Mouse (Mus musculus) thymus, postnatal 14 days (tissue): Measurements from ENCODE around the gene Ankrd54.
A peak's percentile ranks its signal among the peaks of the same experiment; 100 is the strongest.
"Not testable (repeated sequence)": the region's sequence is repeated elsewhere in the genome, so short reads cannot be mapped to it uniquely, and the experiment has no call there.

Experiments
- DNase-seq: peaks from one replicate; pipeline ENCODE4 v3.0.0; 2021

The Ankrd54 gene

GRCm38 (mm10) chr15:79040501-79041416, 21.9 kb downstream of the Ankrd54 start:
- peak; percentile 53 for DNase-seq

GRCm38 (mm10) chr15:79038853-79039252, 23.8 kb downstream of the Ankrd54 start:
- peak; percentile 94 for DNase-seq

GRCm38 (mm10) chr15:79038331-79038730, 24.4 kb downstream of the Ankrd54 start:
- no peak for DNase-seq

- DNase-seq, result peak; percentile 73
Observed at GRCm38 (mm10) chr15:79037913-79038328, 24.8 kb downstream of the Ankrd54 start.

- not testable (repeated sequence) for DNase-seq
Observed at GRCm38 (mm10) chr15:79031908-79032307, 30.8 kb downstream of the Ankrd54 start.

- peak; percentile 69 for DNase-seq
Observed at GRCm38 (mm10) chr15:79030551-79031435, 31.9 kb downstream of the Ankrd54 start.

- DNase-seq, result peak; percentile 46
Observed at GRCm38 (mm10) chr15:79029519-79030241, 33.0 kb downstream of the Ankrd54 start.

GRCm38 (mm10) chr15:79028823-79029484, 33.7 kb downstream of the Ankrd54 start:
- no peak for DNase-seq

- DNase-seq, result peak; percentile 90
Observed at GRCm38 (mm10) chr15:79028237-79028738, 34.4 kb downstream of the Ankrd54 start, which contains the start of gene H1f0. H1f0 (plus strand) TSS chr15:79028450.

- DNase-seq, result peak; percentile 45
Observed at GRCm38 (mm10) chr15:79027291-79028205, 35.1 kb downstream of the Ankrd54 start.

GRCm38 (mm10) chr15:79026511-79027290, 36.0 kb downstream of the Ankrd54 start:
- no peak for DNase-seq

GRCm38 (mm10) chr15:79025687-79026308, 36.9 kb downstream of the Ankrd54 start:
- no peak for DNase-seq

- DNase-seq, result no peak
Observed at GRCm38 (mm10) chr15:79023366-79023765, 39.3 kb downstream of the Ankrd54 start.

- no peak for DNase-seq
Observed at GRCm38 (mm10) chr15:79022671-79023230, 39.9 kb downstream of the Ankrd54 start.

GRCm38 (mm10) chr15:79018886-79019285, 43.8 kb downstream of the Ankrd54 start:
- no peak for DNase-seq

- DNase-seq, result no peak
Observed at GRCm38 (mm10) chr15:79018191-79018590, 44.5 kb downstream of the Ankrd54 start.

GRCm38 (mm10) chr15:79013382-79013781, 49.3 kb downstream of the Ankrd54 start:
- no peak for DNase-seq

- DNase-seq, result no peak
Observed at GRCm38 (mm10) chr15:79011550-79011949, 51.1 kb downstream of the Ankrd54 start.

GRCm38 (mm10) chr15:79009734-79010133, 53.0 kb downstream of the Ankrd54 start:
- DNase-seq, result no peak
